Mouse (Mus musculus) left cerebral cortex, postnatal 25 days (tissue): ENCODE results near the gene Efcab6. TPM values are rescaled to one million over a fixed set of nuclear protein-coding genes. Genes with fewer than 3 reads are reported as not detected.

Source experiments
- DNase-seq, 2 experiments: peaks; one replicate each; pipeline ENCODE4 v3.0.0; 2022; ENCODE audit warnings: low spot score in 2 of 2, mixed read lengths in 1 of 2
- intact Hi-C: fragments of 180-260 bp; cut with DNase I; formaldehyde crosslinking; loops from one replicate; pipeline ENCODE4 v1.15.1; 2025
- total RNA-seq, 2 experiments: library from RNA; stranded (reverse); gene quantifications; 2 replicates each; pipeline ENCODE4 v1.2.3; 2021

Efcab6 gene
- total RNA-seq, 2 experiments from 2014 or later = 16.4 to 17.2 TPM

DNA sequence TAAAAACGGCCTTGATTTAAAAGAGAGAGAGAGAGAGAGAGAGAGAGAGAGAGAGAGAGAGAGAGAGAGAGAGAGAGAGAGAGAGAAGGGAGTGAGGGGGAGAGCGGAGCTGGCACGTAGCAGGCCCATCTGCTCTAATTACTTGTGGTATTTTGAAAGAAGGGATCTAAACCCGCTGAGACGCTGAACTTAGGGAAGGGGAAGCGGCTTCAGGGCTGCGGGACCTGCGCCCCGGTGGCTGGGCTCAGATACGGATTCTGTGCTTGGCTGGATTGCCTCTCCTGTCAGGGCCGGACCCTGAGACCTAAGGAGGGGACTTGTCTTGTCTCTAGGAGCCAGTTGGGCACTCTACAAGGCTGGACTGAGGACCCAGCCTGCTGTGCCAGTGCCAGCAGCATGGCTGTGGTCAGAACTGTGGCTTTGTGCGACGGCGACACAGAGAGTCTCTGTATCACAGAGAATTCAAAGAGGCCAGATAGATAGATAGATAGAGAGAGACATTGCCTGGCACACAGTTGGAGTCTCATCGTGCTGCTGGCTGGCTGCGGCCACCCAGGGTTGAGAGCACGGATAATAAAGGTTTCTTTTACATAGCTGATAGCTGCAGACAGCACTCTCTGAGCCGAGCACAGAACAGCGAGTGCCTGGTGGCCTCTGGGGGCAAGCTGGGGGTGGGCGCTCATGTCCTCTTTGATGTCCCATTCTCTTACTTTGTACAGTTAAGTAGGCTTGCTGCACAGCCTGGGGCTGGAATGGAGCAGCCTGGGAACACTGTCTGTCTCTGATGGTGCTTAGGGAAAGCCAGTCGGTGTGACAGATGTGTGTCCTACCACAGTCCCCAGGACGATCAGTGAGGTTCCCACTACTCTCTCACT lies 222.0 kb downstream of the Efcab6 start:
- DNase-seq = peak in 1 of 2 experiments; percentile 59
- intact Hi-C loops = loop anchor here (1.0 kb wide), 1 partner anchor 63 kb away; no protein-coding TSS in a partner anchor

DNA sequence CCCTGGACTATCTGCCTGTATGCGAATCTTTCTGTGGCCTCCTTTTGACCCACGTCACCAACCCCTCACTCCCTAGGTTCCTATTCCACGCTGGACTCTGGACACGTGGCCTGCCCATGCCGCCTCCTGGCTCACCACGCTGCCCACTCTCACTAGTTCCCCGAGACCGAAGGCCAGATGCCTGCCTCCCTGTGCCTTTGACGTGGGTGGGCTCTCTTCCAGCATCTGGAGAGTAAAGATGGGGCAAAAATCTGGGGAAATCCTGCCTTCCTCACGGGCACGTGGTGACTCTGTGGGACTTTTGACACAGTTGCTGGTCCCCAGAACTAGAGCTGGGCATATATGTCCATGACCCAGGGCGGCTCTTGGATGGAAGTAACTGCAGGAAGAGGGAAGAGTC lies 222.8 kb downstream of the Efcab6 start:
- intact Hi-C loops = loop anchor here (1.0 kb wide), 1 partner anchor 62 kb away; no protein-coding TSS in a partner anchor
- DNase-seq = peak in 1 of 2 experiments; percentile 53

DNA sequence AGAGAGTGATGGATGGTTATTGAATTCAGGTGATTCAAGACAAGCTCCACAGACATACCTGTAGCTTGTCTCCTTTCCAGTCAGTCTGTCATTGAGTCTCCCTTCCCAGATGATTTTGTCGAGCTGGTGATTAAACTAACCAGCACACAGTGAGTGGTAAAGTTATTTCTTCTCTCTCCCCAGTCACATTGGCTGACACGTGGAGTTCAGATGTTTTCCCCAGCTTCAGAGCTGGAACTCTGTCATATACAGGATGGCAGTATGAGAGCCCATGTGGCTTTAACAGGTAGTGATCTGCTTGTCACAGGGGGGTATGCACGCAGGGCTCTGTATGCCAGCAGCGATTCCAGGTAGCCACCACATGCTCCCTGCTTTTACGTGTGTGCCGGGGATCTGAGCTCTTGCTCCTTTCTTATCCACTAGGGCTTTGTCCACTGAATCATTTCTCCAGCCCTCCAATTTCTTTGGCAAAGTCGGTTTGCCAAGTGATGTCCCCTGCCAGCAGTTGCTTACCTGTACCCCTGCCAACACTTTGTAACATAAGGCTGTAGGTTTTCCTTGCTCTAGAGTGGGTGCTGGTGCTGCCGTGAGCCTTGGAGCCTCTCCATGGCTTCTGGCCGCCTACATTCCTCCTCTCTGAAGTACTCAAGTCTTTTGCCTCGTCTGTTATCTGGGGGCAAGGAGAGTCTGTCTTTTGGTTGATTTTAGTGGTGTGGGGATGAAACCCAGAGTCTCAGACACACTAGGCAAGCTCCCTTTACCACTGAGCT lies 224.0 kb downstream of the Efcab6 start:
- intact Hi-C loops = no loop called here
- peak in 1 of 2 experiments; percentile 88 for DNase-seq

DNA sequence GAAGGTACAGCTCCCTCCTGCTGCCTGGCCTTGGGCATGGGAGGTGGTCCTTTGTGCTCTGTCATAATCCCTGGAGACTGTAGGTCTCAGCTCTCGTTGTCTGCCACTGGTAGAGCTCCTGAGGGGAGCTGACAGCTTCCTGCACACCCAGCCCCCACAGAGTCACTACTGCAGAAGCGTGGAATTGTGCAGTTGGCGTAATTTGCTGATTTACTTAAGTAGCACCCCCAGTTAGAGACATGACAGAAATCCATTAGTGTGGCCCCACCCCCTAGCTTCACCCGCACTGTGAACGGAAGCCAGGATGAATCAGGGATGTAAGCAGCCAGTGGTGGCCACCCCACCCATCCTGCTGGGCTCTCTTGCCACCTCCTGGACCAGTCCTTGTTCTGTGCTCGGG lies 232.9 kb downstream of the Efcab6 start:
- DNase-seq = peak in 1 of 2 experiments; percentile 62
- intact Hi-C loops = no loop called here

DNA sequence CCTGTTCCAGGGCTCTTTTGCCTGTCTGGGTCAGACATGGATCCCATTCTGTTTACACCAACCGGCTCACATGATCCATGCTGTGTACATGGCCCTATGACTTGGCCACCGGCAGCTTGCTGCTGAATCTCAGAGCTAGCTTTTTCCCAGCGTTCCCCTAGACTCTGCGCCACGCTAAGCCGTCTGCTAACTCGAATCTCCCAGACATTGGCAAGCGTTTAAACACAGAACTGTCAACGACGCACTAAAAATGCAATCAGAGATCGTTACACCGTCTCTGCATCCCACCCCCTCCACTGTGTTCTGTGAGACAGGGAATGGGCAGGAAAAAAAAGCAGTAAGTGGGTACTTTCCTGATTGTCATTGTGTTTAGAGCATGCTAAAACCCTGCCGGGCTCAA lies 236.0 kb downstream of the Efcab6 start:
- peak in 1 of 2 experiments; percentile 68 for DNase-seq
- intact Hi-C loops = no loop called here

DNA sequence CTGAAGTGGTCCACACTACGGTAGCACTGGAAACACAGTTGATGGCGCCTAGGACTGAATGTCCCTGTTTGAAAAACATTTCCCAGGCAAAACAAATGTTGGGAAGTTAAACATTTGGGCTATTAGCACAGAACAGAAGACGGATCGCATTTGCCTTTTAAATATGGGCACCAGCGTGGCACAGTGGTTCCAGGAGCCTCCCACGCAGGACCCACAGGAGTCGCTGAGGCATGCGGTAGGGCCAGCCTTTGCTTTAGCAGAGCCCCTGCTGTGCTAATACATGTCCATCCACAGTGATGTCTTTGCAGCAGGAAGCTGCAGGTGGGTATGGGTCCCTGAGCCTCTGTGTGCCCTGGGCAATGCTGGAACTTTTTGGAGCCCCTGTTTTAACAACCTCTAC lies 237.2 kb downstream of the Efcab6 start:
- intact Hi-C loops = no loop called here
- DNase-seq = no peak

Other genes starting within 250 kb of the Efcab6 start
- 100 to 1,000 TPM; 423 to 434 TPM for gene Sult4a1, start 40.4 kb upstream of the Efcab6 start, total RNA-seq
- gene Pnpla5, start 57.8 kb upstream of the Efcab6 start, total RNA-seq = not detected
- 10 to 100 TPM; 10.1 to 10.3 TPM for gene Pnpla3, start 102.5 kb upstream of the Efcab6 start, total RNA-seq
- gene Samm50, start 126.9 kb upstream of the Efcab6 start, total RNA-seq = 100 to 1,000 TPM; 100 to 102 TPM
- 10 to 100 TPM; 25.1 to 27.3 TPM for gene Parvb, start 166.7 kb upstream of the Efcab6 start, total RNA-seq